In genomic region chr15:97252493-97253034, GRCm38 (mm10) we compare ENCODE assay signal across 19 mouse cellular contexts. TPM values are rescaled to one million over a fixed set of nuclear protein-coding genes. Genes with fewer than 3 reads are reported as not detected.
A peak's percentile ranks its signal among the peaks of the same experiment; 100 is the strongest.
DNase-seq lines count a peak whose midpoint lies in the region; ATAC-seq lines count a peak whose summit lies in the region.
"Had no signal": no experiment of that assay in that cellular context is flagged by ENCODE, and none has a peak within 500 bp of the region (broad histone marks: within the 10 kb centered on the region; RNA-seq: fewer than 3 reads in every experiment).

No protein-coding gene starts in this region.

- peak; percentile 21 for DNase-seq in A20 (ENCODE audit: low read depth, low spot score)
- DNase-seq in thymus, postnatal 14 days = peak; percentile 73
- no peak for DNase-seq in kidney, adult 18-20 months
- no peak for DNase-seq in kidney, adult 9 months
- DNase-seq in frontal cortex, postnatal 14 days (ENCODE audit: low spot score in 2 of 2) = no peak
- DNase-seq in frontal cortex, postnatal 36 days (ENCODE audit: low spot score in 2 of 2) = no peak
- DNase-seq: adrenal gland, postnatal 25 days; cerebellum, postnatal 10 days; forebrain, postnatal 0 days; kidney, postnatal 36 days; liver, embryonic 13.5 days; lung, adult 2 months; lung, postnatal 14 days; right cerebral cortex, postnatal 14 days; spleen, adult 18-20 months had no signal

- ATAC-seq in CD4-positive, CD25-positive, alpha-beta regulatory T cell, adult 4 months = peak; percentile 59
- 0 out of 2 replicates have a peak, but pooled peaks have one; percentile 29 for ATAC-seq in neutrophil, adult 5-6 weeks (ENCODE audit: extremely low read depth, insufficient number of reproducible peaks, low FRiP score, poor library complexity, severe bottlenecking)
- ATAC-seq: forebrain, postnatal 0 days; intestine, embryonic 15.5 days had no signal

RNA-seq across cellular contexts. Expression of gene Amigo2, which starts 5.5 kb away (rescaled TPM):
- polyA plus RNA-seq in CD4-positive, CD25-positive, alpha-beta regulatory T cell, adult 4 months (2017; shearing (Covaris generic)) = 1 to 10 TPM in 1 of 2 experiments, under 1 TPM in 1; 0.77 to 1.8 TPM
- total RNA-seq in neutrophil, adult 5-6 weeks (2017) = 3.9 and 5.0 TPM in 2 replicates
- total RNA-seq: MEL had no signal

RNA-seq across cellular contexts. Expression of gene Pced1b, which starts 5.7 kb away (rescaled TPM):
- polyA plus RNA-seq in CD4-positive, CD25-positive, alpha-beta regulatory T cell, adult 4 months (2017; shearing (Covaris generic)) = 10 to 100 TPM; 58.0 to 62.0 TPM
- total RNA-seq in neutrophil, adult 5-6 weeks (2017) = 19.5 and 21.4 TPM in 2 replicates

Comparison
In these comparisons a context has a peak if more than half of its experiments do, and no peak if none do; other contexts are left out.
1. DNase-seq: peak in A20 (single experiment) and thymus, postnatal 14 days (single experiment); none in kidney, adult 18-20 months (single experiment), kidney, adult 9 months (single experiment), frontal cortex, postnatal 14 days (0 of 2) and frontal cortex, postnatal 36 days (0 of 2).